Mouse (Mus musculus) liver, adult 2 months (tissue): ENCODE results near the gene Nr5a2. TPM values are rescaled to one million over a fixed set of nuclear protein-coding genes. Genes with fewer than 3 reads are reported as not detected.

Experiments
- DNase-seq: peaks from one replicate; pipeline ENCODE4 v3.0.0-alpha.2; 2011; ENCODE audit warnings: low read depth, low spot score; ENCODE audit errors: extremely low read depth
- H3K27ac ChIP-seq: fragments of 200-500 bp; replicated peaks from 2 replicates; pipeline ENCODE4 v1.5.1; 2012; ENCODE audit warnings: low read depth, mild to moderate bottlenecking, control low read depth, inconsistent platforms, low read length; ENCODE audit not compliant: insufficient read depth
- H3K27me3 ChIP-seq: fragments of 200-500 bp; 2 replicates; pipeline ENCODE4 v1.6.1; 2012; ENCODE audit warnings: mild to moderate bottlenecking, moderate library complexity, low read length, inconsistent platforms; ENCODE audit not compliant: control insufficient read depth, insufficient read depth
- H3K36me3 ChIP-seq: fragments of 200-500 bp; 2 replicates; pipeline ENCODE4 v1.6.1; 2012; ENCODE audit warnings: low read length, inconsistent platforms; ENCODE audit not compliant: control insufficient read depth, insufficient read depth
- H3K4me1 ChIP-seq: fragments of 200-500 bp; 2 replicates; pipeline ENCODE4 v1.6.1; 2011; ENCODE audit warnings: low read length; ENCODE audit not compliant: control insufficient read depth, insufficient read depth
- H3K4me3 ChIP-seq: fragments of 200-500 bp; 2 replicates; pipeline ENCODE4 v1.5.1; 2011; ENCODE audit warnings: low read depth, mild to moderate bottlenecking, control low read depth, low read length, moderate library complexity; ENCODE audit not compliant: insufficient read depth
- H3K79me2 ChIP-seq: fragments of 200-500 bp; 2 replicates; pipeline ENCODE4 v1.6.1; 2012; ENCODE audit warnings: inconsistent platforms, mild to moderate bottlenecking, low read length, moderate library complexity; ENCODE audit not compliant: control insufficient read depth, insufficient read depth
- H3K9ac ChIP-seq: fragments of 200-500 bp; 2 replicates; pipeline ENCODE4 v1.6.1; 2012; ENCODE audit warnings: low read depth, mild to moderate bottlenecking, control low read depth, inconsistent platforms, low read length
- CTCF ChIP-seq: fragments of 200-500 bp; IDR thresholded peaks from 2 replicates; pipeline ENCODE4 v1.5.1; 2011; ENCODE audit warnings: low read depth, low read length, control low read depth
- POLR2A ChIP-seq: fragments of 200-500 bp; IDR thresholded peaks from 2 replicates; pipeline ENCODE4 v1.6.1; 2011; ENCODE audit warnings: low read length, control low read depth; ENCODE audit not compliant: insufficient read depth; ENCODE audit errors: extremely low read depth
- WGBS: fragments of 180-500 bp; shearing (Covaris S2); methylation state at CpG from one replicate; pipeline ENCODE4 v1.1.7; 2018; 5-methylcytosine and 5-hydroxymethylcytosine counted together
- polyA plus RNA-seq: library from polyadenylated mRNA; depleted of rRNA; stranded (reverse); fragments of >200 nt; gene quantifications from 2 replicates; pipeline ENCODE4 v1.2.3, GENCODE M21; 2012
- total RNA-seq: library from RNA; depleted of rRNA; stranded (reverse); fragments of >200 nt; gene quantifications from 2 replicates; pipeline ENCODE4 v1.2.3, GENCODE M21; 2014

Gene Nr5a2
- total and polyA plus RNA-seq, 2 experiments = 21.4 to 37.7 TPM

DNA sequence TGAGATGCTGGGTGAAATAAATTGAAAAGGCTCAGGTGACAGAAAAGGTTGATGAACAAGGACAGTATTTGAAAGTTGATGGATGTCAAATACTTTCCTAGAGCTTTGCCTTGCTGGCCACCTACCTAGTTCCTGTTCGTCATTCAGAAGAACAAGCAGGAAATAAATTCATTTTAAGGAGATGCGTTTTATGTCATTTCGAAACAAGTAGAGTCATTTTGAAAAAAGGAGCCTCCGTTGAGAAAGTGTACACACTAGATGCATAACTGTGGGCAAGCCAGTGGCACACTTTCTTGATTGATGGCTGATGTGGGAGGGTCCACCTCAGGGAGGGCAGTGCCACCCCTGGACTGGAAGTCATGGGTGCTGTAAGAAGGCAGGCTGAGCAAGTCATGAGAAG is 62.1 kb downstream of the Nr5a2 start:
- no peak for TF ChIP-seq POLR2A
- TF ChIP-seq CTCF = no peak
- no peaks in the 10 kb centered on the region for H3K27me3 ChIP-seq
- DNase-seq = no peak
- no peaks in the 10 kb centered on the region for H3K36me3 ChIP-seq
- no peak overlapping the region for H3K4me3 ChIP-seq
- 82% methylated on average over 4 of the region's 4 CpGs for WGBS
- H3K79me2 ChIP-seq = peaks cover 16% of the 10 kb centered on the region; the same call in 1 of the 2 replicates
- no peak overlapping the region for H3K9ac ChIP-seq
- no peak overlapping the region for H3K27ac ChIP-seq
- peaks cover 21% of the 10 kb centered on the region for H3K4me1 ChIP-seq

DNA sequence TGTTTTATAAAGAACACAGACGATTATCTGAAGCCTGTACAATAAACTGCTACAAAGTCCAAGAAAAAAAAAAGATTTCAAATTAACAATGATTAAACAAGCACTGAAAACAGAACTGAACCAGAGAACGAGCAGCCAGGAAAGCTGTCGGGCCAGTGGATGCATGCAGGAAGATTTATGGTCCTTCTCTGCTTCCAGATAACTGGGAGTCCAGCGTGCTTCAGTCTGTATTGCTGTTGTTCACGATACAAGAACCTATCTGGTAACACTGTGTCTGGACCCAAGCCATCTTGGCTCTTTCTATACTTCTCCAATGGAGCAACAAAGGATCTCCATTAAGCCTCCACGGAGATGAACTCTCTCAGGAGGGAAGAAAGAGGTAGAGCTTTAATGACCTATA is 63.9 kb downstream of the Nr5a2 start:
- no peak for DNase-seq
- Histone ChIP-seq H3K4me3 (no peak overlapping the region), H3K27ac (peak overlapping the region; percentile 23), H3K4me1 (peaks cover 21% of the 10 kb centered on the region), H3K9ac (peak overlapping the region; percentile 39; the same call in 1 of the 2 replicates), H3K36me3 (no peaks in the 10 kb centered on the region; the same call in 1 of the 2 replicates), H3K27me3 (no peaks in the 10 kb centered on the region), H3K79me2 (peaks cover 21% of the 10 kb centered on the region; the same call in 1 of the 2 replicates)
- no peak for TF ChIP-seq CTCF
- no peak for TF ChIP-seq POLR2A
- 15% methylated on average over 6 of the region's 6 CpGs for WGBS

DNA sequence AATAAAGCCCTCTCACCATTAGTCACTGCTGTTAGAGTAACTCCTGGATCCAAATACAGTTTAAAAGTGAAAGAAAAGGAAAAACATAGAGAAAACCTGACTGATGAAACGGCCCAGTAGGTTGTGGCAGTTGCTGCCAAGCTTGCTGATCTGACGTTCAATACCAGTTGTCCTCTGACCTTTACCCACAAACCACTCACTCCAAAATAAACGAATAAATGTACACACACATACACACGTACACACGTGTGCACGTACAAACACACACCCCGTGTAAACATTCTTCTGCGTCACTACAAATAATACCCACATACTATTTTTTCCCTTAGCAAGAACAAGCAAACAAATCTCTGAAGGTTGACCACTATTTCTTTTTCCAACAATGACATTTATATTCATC is 64.4 kb downstream of the Nr5a2 start:
- H3K27me3 ChIP-seq = no peaks in the 10 kb centered on the region
- H3K36me3 ChIP-seq = no peaks in the 10 kb centered on the region; the same call in 1 of the 2 replicates
- no peak overlapping the region for H3K9ac ChIP-seq
- peaks cover 21% of the 10 kb centered on the region; the same call in 1 of the 2 replicates for H3K79me2 ChIP-seq
- WGBS = 32% methylated on average over 8 of the region's 8 CpGs
- peak; percentile 98 for DNase-seq
- peaks cover 21% of the 10 kb centered on the region for H3K4me1 ChIP-seq
- H3K27ac ChIP-seq = peak overlapping the region; percentile 85
- no peak overlapping the region for H3K4me3 ChIP-seq
- TF ChIP-seq CTCF (no peak), POLR2A (no peak)

DNA sequence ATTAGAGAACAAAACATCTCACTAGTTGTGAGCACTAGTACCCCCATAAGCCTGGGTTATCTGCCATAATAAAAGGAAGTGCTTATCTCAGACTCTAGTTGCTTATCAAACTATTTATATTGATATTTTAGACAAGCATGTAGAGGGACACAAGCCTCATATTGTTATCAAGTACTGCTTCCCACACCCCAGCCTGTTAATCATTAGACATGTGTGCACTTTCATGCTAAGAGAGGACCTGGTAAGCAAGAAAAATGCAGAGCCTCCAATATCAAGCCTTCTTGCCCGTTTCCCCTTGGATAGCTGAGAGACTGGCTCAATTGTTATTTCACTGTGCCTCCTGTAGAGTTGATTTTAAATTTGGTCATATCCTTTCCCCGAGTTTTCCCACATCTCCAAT is 65.5 kb downstream of the Nr5a2 start:
- WGBS = 14% methylated on average over 2 of the region's 2 CpGs
- H3K27me3 ChIP-seq = no peaks in the 10 kb centered on the region
- H3K27ac ChIP-seq = peak overlapping the region; percentile 35; the same call in 1 of the 2 replicates
- DNase-seq = peak; percentile 86
- peaks cover 20% of the 10 kb centered on the region; the same call in 1 of the 2 replicates for H3K79me2 ChIP-seq
- peaks cover 5% of the 10 kb centered on the region; the same call in 1 of the 2 replicates for H3K36me3 ChIP-seq
- no peak overlapping the region for H3K9ac ChIP-seq
- no peak overlapping the region for H3K4me3 ChIP-seq
- TF ChIP-seq CTCF (no peak), POLR2A (no peak)
- peaks cover 26% of the 10 kb centered on the region for H3K4me1 ChIP-seq

DNA sequence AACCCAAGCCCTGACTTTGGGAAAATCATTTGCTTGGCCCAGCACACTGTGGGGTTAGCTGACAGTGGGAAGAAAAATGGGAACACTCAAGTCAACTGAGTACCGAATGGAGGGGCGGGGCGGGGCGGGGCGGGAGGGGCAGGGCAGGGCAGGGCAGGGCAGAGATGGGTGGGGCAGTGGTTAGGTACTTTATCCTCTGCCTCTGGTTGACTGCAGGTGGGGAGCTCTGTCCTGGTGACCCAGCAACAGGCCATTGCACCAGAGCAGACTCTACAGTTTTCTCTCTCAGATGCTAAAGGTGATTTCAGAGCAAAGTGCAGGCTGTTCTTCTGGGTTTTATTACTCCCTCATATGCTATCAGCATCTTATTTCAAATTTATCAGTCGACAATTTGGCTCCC is 67.1 kb downstream of the Nr5a2 start:
- H3K27ac ChIP-seq = no peak overlapping the region
- H3K27me3 ChIP-seq = no peaks in the 10 kb centered on the region
- 82% methylated on average over 6 of the region's 6 CpGs for WGBS
- H3K36me3 ChIP-seq = peaks cover 14% of the 10 kb centered on the region; the same call in 1 of the 2 replicates
- H3K79me2 ChIP-seq = peaks cover 15% of the 10 kb centered on the region; the same call in 1 of the 2 replicates
- TF ChIP-seq POLR2A (no peak), CTCF (no peak)
- peaks cover 23% of the 10 kb centered on the region for H3K4me1 ChIP-seq
- DNase-seq = no peak
- no peak overlapping the region for H3K4me3 ChIP-seq
- H3K9ac ChIP-seq = no peak overlapping the region

DNA sequence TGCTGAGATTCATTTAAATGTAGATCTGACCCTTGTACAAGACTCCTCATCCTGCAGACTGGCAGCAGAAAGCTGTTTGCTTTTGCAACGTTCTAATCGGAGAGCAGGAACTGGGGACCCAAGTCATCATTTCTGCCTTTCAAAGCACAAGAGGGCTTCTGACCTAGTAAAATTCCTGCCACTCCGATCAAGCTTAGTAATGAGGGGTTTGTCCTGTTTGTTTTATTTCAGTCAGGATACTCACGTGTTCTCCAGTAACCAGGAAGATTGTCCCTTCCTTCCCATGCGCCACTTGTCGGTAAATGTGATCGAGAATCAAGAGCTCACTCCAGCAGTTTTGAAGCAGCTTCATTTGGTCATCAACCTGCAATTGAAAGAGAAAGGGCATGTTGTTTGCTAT is 69.8 kb downstream of the Nr5a2 start:
- TF ChIP-seq POLR2A (no peak), CTCF (no peak)
- Histone ChIP-seq H3K36me3 (peaks cover 15% of the 10 kb centered on the region; the same call in 1 of the 2 replicates), H3K4me3 (no peak overlapping the region), H3K9ac (no peak overlapping the region), H3K4me1 (peaks cover 23% of the 10 kb centered on the region), H3K27me3 (no peaks in the 10 kb centered on the region), H3K79me2 (peaks cover 14% of the 10 kb centered on the region; the same call in 1 of the 2 replicates), H3K27ac (no peak overlapping the region)
- 52% methylated on average over 7 of the region's 7 CpGs for WGBS
- no peak for DNase-seq
